Mouse (Mus musculus): ENCODE measurements around the gene Filip1.

The Filip1 gene

GRCm38 (mm10) chr9:79912971-79913370, 99.7 kb downstream of the Filip1 start:
- no peak for DNase-seq (ENCODE audit: low read depth, low spot score)

GRCm38 (mm10) chr9:79910166-79910565, 102.5 kb downstream of the Filip1 start:
- DNase-seq (ENCODE audit: low read depth, low spot score), result no peak

GRCm38 (mm10) chr9:79898815-79899214, 113.8 kb downstream of the Filip1 start:
- DNase-seq (ENCODE audit: low read depth, low spot score), result peak; percentile 45

- DNase-seq (ENCODE audit: low read depth, low spot score), result no peak
These were observed 118.0 kb downstream of the Filip1 start for GRCm38 (mm10) chr9:79894665-79895064.

GRCm38 (mm10) chr9:79893841-79894612, 118.6 kb downstream of the Filip1 start:
- no peak for DNase-seq (ENCODE audit: low read depth, low spot score)

- DNase-seq (ENCODE audit: low read depth, low spot score), result no peak
These were observed 120.5 kb downstream of the Filip1 start for GRCm38 (mm10) chr9:79892183-79892582.

GRCm38 (mm10) chr9:79890488-79890887, 122.2 kb downstream of the Filip1 start:
- DNase-seq (ENCODE audit: low read depth, low spot score), result no peak

- DNase-seq (ENCODE audit: low read depth, low spot score), result no peak
These were observed 123.5 kb downstream of the Filip1 start for GRCm38 (mm10) chr9:79889132-79889531.

- peak; percentile 11 for DNase-seq (ENCODE audit: low read depth, low spot score)
These were observed 127.1 kb downstream of the Filip1 start for GRCm38 (mm10) chr9:79885244-79886210.

GRCm38 (mm10) chr9:79883139-79883538, 129.5 kb downstream of the Filip1 start:
- no peak for DNase-seq (ENCODE audit: low read depth, low spot score)

- no peak for DNase-seq (ENCODE audit: low read depth, low spot score)
These were observed 132.6 kb downstream of the Filip1 start for GRCm38 (mm10) chr9:79880031-79880430.

GRCm38 (mm10) chr9:79875522-79876131, 137.0 kb downstream of the Filip1 start:
- DNase-seq (ENCODE audit: low read depth, low spot score), result no peak

- no peak for DNase-seq (ENCODE audit: low read depth, low spot score)
These were observed 140.1 kb downstream of the Filip1 start for GRCm38 (mm10) chr9:79872598-79872997.

- DNase-seq (ENCODE audit: low read depth, low spot score), result no peak
These were observed 143.1 kb downstream of the Filip1 start for GRCm38 (mm10) chr9:79869512-79869911.

- no peak for DNase-seq (ENCODE audit: low read depth, low spot score)
These were observed 146.7 kb downstream of the Filip1 start for GRCm38 (mm10) chr9:79865998-79866397.

- no peak for DNase-seq (ENCODE audit: low read depth, low spot score)
These were observed 150.1 kb downstream of the Filip1 start for GRCm38 (mm10) chr9:79862544-79862943.

GRCm38 (mm10) chr9:79847099-79847498, 165.6 kb downstream of the Filip1 start:
- DNase-seq (ENCODE audit: low read depth, low spot score), result no peak

GRCm38 (mm10) chr9:79842615-79843014, 170.0 kb downstream of the Filip1 start:
- no peak for DNase-seq (ENCODE audit: low read depth, low spot score)

GRCm38 (mm10) chr9:79842028-79842427, 170.6 kb downstream of the Filip1 start:
- no peak for DNase-seq (ENCODE audit: low read depth, low spot score)

GRCm38 (mm10) chr9:79831294-79831693, 181.4 kb downstream of the Filip1 start:
- no peak for DNase-seq (ENCODE audit: low read depth, low spot score)

- no peak for DNase-seq (ENCODE audit: low read depth, low spot score)
These were observed 181.8 kb downstream of the Filip1 start for GRCm38 (mm10) chr9:79830874-79831273.
